Mouse (Mus musculus) heart, embryonic 10.5 days (tissue): ENCODE measurements around the gene Rspry1. TPM values are rescaled to one million over a fixed set of nuclear protein-coding genes. Genes with fewer than 3 reads are reported as not detected.

Experiments
- DNase-seq: peaks from one replicate; pipeline ENCODE4 v3.0.0-alpha.2; 2017; ENCODE audit warnings: low spot score
- H3K27ac ChIP-seq: fragments of 300-500 bp; sonication (generic); 2 replicates; pipeline ENCODE4 v1.5.1; 2016; ENCODE audit warnings: mild to moderate bottlenecking
- H3K27me3 ChIP-seq: fragments of 300-500 bp; sonication (generic); 2 replicates; pipeline ENCODE4 v1.6.1; 2016; ENCODE audit warnings: mild to moderate bottlenecking; ENCODE audit not compliant: poor library complexity, insufficient read depth, severe bottlenecking
- H3K36me3 ChIP-seq: fragments of 300-500 bp; sonication (generic); 2 replicates; pipeline ENCODE4 v1.6.1; 2016; ENCODE audit warnings: mild to moderate bottlenecking, moderate library complexity
- H3K4me1 ChIP-seq: fragments of 300-500 bp; sonication (generic); 2 replicates; pipeline ENCODE4 v1.6.1; 2016; ENCODE audit warnings: mild to moderate bottlenecking
- H3K4me3 ChIP-seq: fragments of 300-500 bp; sonication (generic); 2 replicates; pipeline ENCODE4 v1.5.1; 2016; ENCODE audit warnings: mild to moderate bottlenecking, moderate library complexity
- H3K9me3 ChIP-seq: fragments of 300-500 bp; sonication (generic); 2 replicates; pipeline ENCODE4 v1.6.1; 2016; ENCODE audit warnings: mild to moderate bottlenecking, moderate library complexity
- WGBS: fragments of 180-500 bp; shearing (Covaris S2); methylation state at CpG from one replicate; pipeline ENCODE4 v1.1.7; 2016; 5-methylcytosine and 5-hydroxymethylcytosine counted together
- polyA plus RNA-seq: library from polyadenylated mRNA; unstranded; fragments of >200 nt; fragmentation: Nextera tagmentation; extraction: Ambion mirVana; gene quantifications from 2 replicates; pipeline ENCODE4 v1.2.1, GENCODE M21; 2016

Gene Rspry1
- polyA plus RNA-seq, 1 experiment from 2014 or later, result 34.2 TPM

DNA sequence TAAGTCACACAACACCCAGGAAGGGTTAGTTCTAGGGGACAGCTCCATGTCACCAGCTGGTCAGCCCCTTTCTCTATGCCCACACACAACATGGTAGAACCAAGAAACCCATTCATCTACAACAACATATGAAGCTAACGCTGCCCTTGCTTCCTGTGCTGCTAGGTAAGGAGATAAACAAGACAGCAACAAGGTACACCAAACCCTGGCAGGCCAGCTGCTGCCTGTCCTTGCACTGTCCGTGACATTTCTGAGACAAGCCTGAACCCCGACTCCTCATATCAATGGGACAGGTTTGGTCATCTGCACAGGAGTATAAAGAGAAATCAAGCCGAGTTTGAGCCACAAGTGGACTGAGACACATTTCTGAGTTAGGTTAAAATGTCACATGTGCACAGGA, 26.6 kb upstream of the Rspry1 start:
- Histone ChIP-seq H3K4me1 (no peaks in the 10 kb centered on the region), H3K27me3 (no peaks in the 10 kb centered on the region), H3K9me3 (no peaks in the 10 kb centered on the region), H3K4me3 (no peak overlapping the region), H3K36me3 (peaks cover 67% of the 10 kb centered on the region), H3K27ac (no peak overlapping the region)
- no peak for DNase-seq
- 94% methylated on average over 4 of the region's 4 CpGs for WGBS

DNA sequence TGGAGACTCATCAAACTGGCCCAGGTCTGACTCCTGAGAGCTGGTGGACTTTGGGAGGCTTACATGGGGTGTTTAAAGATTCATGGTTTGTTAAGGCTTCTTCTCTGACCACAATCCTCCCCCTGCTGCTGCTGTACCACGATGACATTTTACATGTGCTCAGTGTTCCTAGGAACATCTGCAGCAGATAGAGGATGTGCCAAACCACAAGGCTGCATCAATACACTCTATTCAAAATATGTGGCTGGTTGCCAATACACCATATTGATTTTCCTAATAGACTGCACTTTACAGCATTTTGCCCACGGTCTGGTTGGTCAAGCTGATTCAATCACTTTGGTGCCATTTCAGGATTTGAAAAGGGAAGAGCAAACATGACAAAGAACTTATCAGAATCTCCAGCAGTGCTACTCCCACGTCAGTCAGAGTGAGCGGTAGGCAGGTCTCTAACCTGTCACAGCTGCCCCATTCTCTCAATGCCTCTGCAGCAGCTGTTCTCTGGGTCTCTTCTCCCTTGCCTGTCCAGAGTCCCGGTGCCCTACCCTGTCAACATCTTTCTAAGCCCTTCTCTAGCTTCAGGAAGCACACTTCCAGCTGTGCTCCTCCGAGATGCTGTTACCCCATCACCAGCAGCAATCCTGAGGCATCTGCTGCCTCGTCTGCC, 19.8 kb upstream of the Rspry1 start:
- H3K27me3 ChIP-seq, result no peaks in the 10 kb centered on the region
- no peak for DNase-seq
- 87% methylated on average over 7 of the region's 7 CpGs for WGBS
- no peaks in the 10 kb centered on the region for H3K4me1 ChIP-seq
- no peak overlapping the region for H3K4me3 ChIP-seq
- no peaks in the 10 kb centered on the region for H3K9me3 ChIP-seq
- H3K27ac ChIP-seq, result no peak overlapping the region
- H3K36me3 ChIP-seq, result peaks cover 93% of the 10 kb centered on the region

DNA sequence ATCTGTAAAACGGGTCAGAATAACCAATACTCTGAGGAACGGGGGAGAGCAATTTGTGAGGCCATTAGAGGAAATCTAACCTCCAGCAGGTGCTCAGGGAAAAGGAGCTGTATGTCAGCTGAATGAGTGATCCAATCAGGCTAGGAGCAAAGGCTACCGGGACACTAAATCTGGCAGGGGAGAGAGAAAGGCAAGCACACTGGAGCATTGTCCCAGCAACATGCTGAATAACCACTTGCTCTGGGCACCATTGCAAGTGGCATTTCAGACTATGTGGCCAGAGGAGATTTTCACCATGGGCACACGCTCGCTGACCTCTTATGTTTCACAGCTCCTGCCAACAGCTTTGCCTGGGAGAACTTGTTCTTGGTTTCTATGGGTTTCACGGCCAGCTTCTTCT, 19.2 kb upstream of the Rspry1 start:
- no peaks in the 10 kb centered on the region for H3K4me1 ChIP-seq
- peaks cover 93% of the 10 kb centered on the region for H3K36me3 ChIP-seq
- H3K27ac ChIP-seq, result no peak overlapping the region
- H3K27me3 ChIP-seq, result no peaks in the 10 kb centered on the region
- 92% methylated on average over 6 of the region's 6 CpGs for WGBS
- DNase-seq, result no peak
- no peak overlapping the region for H3K4me3 ChIP-seq
- no peaks in the 10 kb centered on the region for H3K9me3 ChIP-seq

DNA sequence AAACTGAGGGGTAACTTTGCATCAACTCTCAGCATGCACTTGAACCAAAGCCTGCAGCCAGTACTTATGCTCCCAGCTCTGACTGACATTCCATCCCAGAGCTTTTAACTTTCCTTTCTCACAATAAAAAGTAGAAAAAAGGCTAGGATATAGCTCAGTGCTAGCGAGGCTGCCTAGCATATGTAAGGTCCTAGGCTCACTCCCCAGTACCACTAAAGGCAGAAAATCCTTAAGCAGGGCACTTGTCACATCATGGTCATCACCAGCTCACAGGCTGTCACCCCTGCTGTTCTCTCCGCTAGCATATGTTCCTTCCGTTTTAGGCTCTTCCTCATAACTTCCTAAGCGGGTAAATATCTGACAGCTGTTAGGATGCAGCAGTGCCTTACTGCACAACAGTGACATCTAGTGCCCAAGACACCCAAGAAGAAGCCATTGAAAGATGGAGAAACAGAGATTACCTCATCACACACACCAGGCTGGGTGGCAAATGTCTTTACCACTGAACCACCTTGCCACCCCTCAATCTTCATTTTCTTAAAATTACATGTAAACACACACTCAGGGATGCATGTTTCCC, 17.4 kb upstream of the Rspry1 start:
- Histone ChIP-seq H3K36me3 (peaks cover 86% of the 10 kb centered on the region), H3K9me3 (no peaks in the 10 kb centered on the region), H3K4me1 (no peaks in the 10 kb centered on the region), H3K27me3 (no peaks in the 10 kb centered on the region), H3K4me3 (no peak overlapping the region), H3K27ac (no peak overlapping the region)
- DNase-seq, result no peak
- WGBS, result 75% methylated on average over 4 of the region's 4 CpGs

DNA sequence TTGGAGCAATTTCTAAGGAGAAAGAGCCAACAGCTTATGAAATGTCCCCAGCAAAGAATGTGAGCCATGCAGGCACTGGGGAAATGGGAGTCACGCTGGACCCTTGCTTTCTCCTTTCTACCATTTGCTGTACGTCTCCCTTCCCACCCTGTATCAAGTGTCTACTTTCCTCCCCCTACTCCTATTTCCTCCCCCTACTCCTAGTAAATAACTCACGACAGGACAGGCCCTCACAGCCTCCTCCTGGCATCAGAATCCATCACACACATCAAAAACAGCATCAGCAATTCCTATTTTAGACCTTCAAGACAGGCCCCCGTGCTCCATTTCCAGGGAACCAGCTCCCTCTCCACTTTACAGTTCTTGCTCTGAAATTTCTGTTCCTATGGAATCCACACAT, 10.0 kb upstream of the Rspry1 start:
- Histone ChIP-seq H3K27me3 (no peaks in the 10 kb centered on the region), H3K9me3 (no peaks in the 10 kb centered on the region), H3K36me3 (peaks cover 27% of the 10 kb centered on the region), H3K4me3 (no peak overlapping the region), H3K27ac (no peak overlapping the region), H3K4me1 (no peaks in the 10 kb centered on the region)
- DNase-seq, result no peak
- 75% methylated on average over 4 of the region's 4 CpGs for WGBS

DNA sequence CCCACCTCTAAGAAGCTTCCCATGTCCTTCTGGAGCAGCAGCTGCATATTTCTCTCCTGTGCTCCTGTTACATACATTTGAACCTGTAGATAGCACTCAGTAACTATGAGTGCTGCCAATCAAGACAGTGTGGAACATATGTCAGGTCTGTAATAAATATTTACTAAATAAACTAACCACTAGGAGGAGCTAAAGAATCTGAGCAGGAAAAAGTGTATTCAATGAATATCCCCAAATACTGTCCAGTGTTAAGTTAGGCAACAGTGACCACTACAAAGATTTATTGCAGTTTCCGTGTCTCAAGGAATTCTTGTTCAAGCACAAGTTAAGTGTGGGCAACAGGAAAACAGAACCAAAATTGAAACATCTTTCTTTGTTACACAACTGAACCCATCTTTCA, 7.5 kb upstream of the Rspry1 start:
- WGBS, result 77% methylated on average over 1 of the region's 1 CpGs
- no peak overlapping the region for H3K4me3 ChIP-seq
- no peak for DNase-seq

DNA sequence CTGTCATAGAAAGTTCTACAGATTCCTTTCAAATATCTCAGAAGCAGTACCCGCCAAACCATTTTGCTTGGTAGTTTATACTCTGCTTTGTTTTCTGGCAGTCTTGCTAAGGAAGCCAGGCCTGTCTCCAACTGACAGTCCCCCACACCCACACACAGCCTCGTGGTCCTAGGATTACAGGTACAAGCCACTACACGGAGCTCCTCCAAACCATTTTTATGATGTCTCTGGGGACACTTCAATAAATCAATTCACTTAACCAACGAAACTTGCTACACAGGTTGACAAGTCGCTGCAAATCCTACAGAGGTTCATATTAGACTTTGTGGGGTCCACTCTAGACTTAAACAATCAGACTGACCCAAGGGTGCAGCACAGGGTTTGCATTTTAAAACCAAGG, 1.3 kb upstream of the Rspry1 start:
- Histone ChIP-seq H3K27ac (peak overlapping the region; percentile 93), H3K4me3 (peak overlapping the region; percentile 99), H3K36me3 (no peaks in the 10 kb centered on the region), H3K27me3 (no peaks in the 10 kb centered on the region), H3K9me3 (no peaks in the 10 kb centered on the region), H3K4me1 (peaks cover 25% of the 10 kb centered on the region)
- WGBS, result 35% methylated on average over 5 of the region's 5 CpGs
- DNase-seq, result no peak

More for the DNA sequence above, 7.5 kb upstream of the Rspry1 start:
- Histone ChIP-seq H3K36me3 (peaks cover 8% of the 10 kb centered on the region; the same call in 1 of the 2 replicates), H3K9me3 (no peaks in the 10 kb centered on the region), H3K4me1 (no peaks in the 10 kb centered on the region), H3K27me3 (no peaks in the 10 kb centered on the region), H3K27ac (no peak overlapping the region)

DNA sequence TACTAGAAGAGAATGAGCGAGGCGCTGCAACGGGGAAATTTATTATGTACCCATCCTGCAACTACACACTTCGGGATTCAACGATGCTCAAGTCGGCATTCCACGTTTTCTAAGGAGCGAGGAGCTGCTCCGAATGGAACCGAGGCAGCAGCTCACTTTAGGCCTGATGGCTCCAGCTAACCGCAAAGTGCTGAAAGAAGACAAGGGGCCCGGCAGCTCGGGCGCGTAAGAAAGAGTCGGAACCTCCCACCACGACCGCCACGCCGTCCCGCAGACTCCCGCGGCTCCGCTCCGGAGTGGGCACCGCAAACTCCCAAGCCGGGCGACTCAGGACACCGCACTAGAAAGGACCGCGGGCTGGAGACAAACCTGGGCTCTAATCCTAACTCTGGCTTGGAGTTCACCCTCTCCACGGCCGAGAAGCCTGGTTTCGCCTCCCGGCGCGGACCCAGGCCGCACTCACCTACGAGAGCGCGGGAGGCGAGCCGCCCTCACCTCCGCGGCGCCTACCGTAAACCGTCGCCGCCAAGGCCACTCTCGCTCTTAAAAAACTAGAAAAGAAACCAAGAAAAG, 617 bp upstream of the Rspry1 start:
- H3K27me3 ChIP-seq, result no peaks in the 10 kb centered on the region
- WGBS, result under 1% methylated on average over 51 of the region's 51 CpGs

DNA sequence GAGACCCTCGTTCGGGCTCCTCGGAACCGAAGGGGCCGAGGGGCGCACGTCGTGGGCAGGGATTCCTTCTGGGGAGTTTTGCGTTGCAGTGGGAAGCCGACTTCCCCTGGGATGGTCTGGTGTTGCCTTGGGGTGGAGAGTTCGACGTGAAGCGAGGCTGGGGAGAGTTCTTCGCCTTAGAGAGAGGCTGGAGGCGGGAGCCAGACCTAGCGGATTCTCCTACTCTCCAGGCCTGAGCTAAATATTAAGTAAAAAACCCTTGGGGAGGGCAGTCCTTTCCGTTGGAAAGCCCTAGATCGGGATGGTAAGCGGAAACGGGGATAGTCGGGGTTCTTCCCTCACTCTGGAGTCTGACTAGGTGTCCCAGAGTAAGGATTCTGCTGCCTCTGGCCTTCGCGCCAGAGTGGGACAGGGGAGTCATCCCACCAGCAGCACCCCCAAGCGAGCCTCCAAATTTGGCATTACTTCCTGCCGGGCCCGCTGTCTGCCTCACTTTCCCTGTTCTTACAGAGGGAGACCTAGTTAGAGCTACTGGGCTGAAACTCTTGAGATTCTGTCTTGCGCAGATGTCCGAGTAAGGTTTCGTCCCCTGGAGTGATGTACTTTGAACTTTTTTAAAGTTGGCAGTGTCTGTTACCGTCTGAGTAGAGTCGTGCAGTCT, 864 bp downstream of the Rspry1 start:
- H3K36me3 ChIP-seq, result no peaks in the 10 kb centered on the region

More for the DNA sequence above, 617 bp upstream of the Rspry1 start:
- Histone ChIP-seq H3K4me1 (peaks cover 25% of the 10 kb centered on the region), H3K9me3 (no peaks in the 10 kb centered on the region), H3K4me3 (peak overlapping the region; percentile 99), H3K27ac (peak overlapping the region; percentile 93), H3K36me3 (no peaks in the 10 kb centered on the region)
- peak; percentile 77 for DNase-seq

DNA sequence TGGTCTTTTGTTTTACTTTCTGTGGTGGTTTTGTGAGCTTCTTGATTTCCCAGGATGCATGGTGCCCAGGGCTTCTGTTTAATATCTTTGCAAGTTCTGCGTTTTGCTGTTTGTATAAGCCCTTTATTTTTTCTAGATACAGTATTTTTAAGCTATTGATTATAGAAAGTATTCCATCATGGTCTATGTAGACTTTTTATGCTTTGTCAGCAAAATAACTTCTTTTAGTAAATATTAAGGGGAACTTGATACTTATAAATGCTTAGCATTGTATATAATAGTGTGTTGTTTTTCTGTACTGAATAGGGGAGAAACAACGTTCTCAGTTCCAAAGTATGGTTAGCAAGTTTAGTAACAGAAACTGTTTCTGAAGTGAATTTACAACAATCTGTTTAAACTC, 2.3 kb downstream of the Rspry1 start:
- Histone ChIP-seq H3K36me3 (no peaks in the 10 kb centered on the region), H3K27me3 (no peaks in the 10 kb centered on the region), H3K4me1 (peaks cover 25% of the 10 kb centered on the region), H3K9me3 (no peaks in the 10 kb centered on the region), H3K4me3 (no peak overlapping the region), H3K27ac (no peak overlapping the region)
- 87% methylated on average over 2 of the region's 2 CpGs for WGBS
- DNase-seq, result no peak

More for the DNA sequence above, 864 bp downstream of the Rspry1 start:
- Histone ChIP-seq H3K9me3 (no peaks in the 10 kb centered on the region), H3K4me1 (peaks cover 25% of the 10 kb centered on the region), H3K27ac (peak overlapping the region; percentile 93), H3K27me3 (no peaks in the 10 kb centered on the region), H3K4me3 (peak overlapping the region; percentile 99)
- 1% methylated on average over 31 of the region's 31 CpGs for WGBS
- peak; percentile 80 for DNase-seq

DNA sequence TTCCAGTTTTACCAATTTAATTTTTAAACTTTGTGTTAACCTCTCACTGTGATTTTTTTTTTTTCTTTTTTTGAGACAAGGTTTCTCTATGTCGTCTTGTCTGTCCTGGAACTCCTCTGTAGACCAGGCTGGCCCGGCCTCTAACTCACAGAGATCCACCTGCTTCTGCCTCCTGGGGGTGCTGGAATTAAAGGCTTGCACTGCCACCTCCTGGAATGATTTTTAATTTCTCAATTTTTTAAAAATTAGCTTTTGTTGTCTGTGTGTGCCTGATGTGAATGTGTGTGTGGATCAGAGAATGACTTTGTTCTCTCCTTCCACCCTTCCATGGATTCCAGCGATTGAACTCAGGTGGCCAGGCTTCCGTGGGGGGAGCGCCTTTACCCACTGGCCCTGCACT, 5.3 kb downstream of the Rspry1 start:
- Histone ChIP-seq H3K36me3 (no peaks in the 10 kb centered on the region), H3K9me3 (no peaks in the 10 kb centered on the region), H3K4me3 (no peak overlapping the region), H3K4me1 (peaks cover 13% of the 10 kb centered on the region; the same call in 1 of the 2 replicates), H3K27me3 (no peaks in the 10 kb centered on the region), H3K27ac (no peak overlapping the region)
- DNase-seq, result no peak
- WGBS, result 85% methylated on average over 5 of the region's 5 CpGs

DNA sequence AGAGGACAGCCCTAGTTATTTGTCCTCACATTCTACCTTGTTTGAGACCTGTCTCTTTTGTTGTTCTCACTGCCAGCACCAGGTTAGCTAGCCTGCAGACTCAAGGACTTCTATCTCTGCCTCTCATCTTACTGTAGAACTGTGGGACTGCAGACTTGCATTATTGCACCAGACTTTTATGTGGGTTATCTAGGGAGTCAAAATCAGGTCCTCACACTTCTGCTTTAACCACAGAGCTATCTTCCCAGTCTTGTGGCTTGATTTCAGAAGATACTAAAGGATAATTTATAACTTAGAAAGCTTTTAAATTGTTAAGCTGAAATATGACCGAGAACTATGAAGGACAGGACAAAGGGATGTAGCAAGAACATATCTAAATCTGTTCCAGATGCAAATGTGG, 23.1 kb downstream of the Rspry1 start:
- Histone ChIP-seq H3K27ac (no peak overlapping the region), H3K36me3 (peaks cover 29% of the 10 kb centered on the region), H3K27me3 (no peaks in the 10 kb centered on the region), H3K9me3 (no peaks in the 10 kb centered on the region), H3K4me3 (no peak overlapping the region), H3K4me1 (no peaks in the 10 kb centered on the region)
- 92% methylated on average over 1 of the region's 1 CpGs for WGBS
- DNase-seq, result no peak

DNA sequence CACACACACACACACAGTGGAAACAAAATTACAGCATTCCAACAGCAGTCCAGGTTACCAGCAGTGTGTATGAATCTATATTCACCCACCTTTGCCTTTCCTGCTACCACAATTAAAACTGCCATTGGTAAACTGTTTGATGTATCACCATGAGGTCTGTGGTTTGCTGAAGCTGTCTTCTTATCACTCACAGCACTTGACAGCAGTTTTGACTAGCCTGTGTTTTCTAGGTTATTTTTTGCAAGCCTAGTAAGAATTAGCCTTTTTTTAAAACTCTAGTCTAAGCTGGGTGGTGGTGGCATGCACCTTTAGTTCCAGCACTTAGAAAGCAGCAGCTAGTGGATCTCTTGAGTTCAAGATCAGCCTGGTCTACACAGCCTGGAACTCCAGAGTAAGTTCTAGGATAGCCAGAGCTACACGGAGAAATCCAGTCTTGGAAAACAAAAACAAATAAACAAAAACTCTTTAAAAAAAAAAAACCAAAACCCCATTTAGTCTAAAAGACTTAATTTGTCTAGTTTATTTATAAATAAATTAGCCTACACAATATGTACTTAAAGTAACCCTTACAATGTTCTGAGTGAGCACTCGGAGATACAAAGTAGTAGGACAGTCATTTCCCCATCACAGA, 31.9 kb downstream of the Rspry1 start:
- DNase-seq, result no peak
- no peak overlapping the region for H3K4me3 ChIP-seq
- no peaks in the 10 kb centered on the region for H3K9me3 ChIP-seq
- no peaks in the 10 kb centered on the region for H3K27me3 ChIP-seq
- H3K4me1 ChIP-seq, result no peaks in the 10 kb centered on the region
- no peak overlapping the region for H3K27ac ChIP-seq
- peaks cover 72% of the 10 kb centered on the region for H3K36me3 ChIP-seq
- 91% methylated on average over 2 of the region's 2 CpGs for WGBS
